Mouse (Mus musculus): ENCODE results near the gene Sp4. TPM values are rescaled to one million over a fixed set of nuclear protein-coding genes. Genes with fewer than 3 reads are reported as not detected.

Sp4 gene
- polyA plus RNA-seq, 1 experiment from 2014 or later: 6.9 TPM

GRCm38 (mm10) chr12:118189535-118189934, 111.7 kb downstream of the Sp4 start:
- no peak overlapping the region for H3K27ac ChIP-seq
- H3K4me2 ChIP-seq (ENCODE audit: low read length): no peak overlapping the region
- H3K4me1 ChIP-seq (replicated peaks; ENCODE audit: insufficient read depth, low read length): no peaks in the 10 kb centered on the region
- no peak overlapping the region for H3K4me3 ChIP-seq (replicated peaks; ENCODE audit: low read depth, low read length)
- ATAC-seq (replicated peaks; ENCODE audit: low FRiP score, low read depth) (no peak), DNase-seq (ENCODE audit: low spot score) (no peak)
- no peaks in the 10 kb centered on the region for H3K27me3 ChIP-seq (ENCODE audit: insufficient read depth, low read length)
- no peaks in the 10 kb centered on the region for H3K9me3 ChIP-seq (replicated peaks; ENCODE audit: low read length)
- no peak overlapping the region for H3K9ac ChIP-seq (ENCODE audit: low read depth, low read length)
- WGBS: 77% methylated on average over 3 of the region's 3 CpGs
- no peak for TF ChIP-seq CTCF (IDR thresholded peaks at IDR 0.05; ENCODE audit: low read depth)
- no peaks in the 10 kb centered on the region for H3K36me3 ChIP-seq (ENCODE audit: insufficient read depth, low read length)

DNA sequence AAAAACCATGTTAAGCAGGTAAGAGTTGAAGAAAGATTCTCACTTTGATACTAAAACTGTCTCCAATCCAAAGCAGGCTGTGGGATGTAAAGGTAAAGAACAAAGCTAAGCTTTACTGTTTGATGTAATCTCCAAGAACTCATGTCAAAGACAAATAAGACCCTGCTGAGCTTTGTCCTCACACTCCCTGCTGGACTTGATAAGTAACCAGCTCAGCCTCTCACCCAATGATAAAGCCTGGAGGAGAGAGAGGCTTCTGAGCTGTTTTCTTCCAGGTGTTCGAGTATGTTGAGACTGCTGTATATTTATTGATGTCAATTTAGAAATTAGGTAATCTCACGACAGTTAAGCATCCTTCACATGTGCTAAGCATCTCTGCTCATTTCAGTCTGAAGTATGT, 113.6 kb downstream of the Sp4 start:
- Histone ChIP-seq H3K27ac (no peak overlapping the region), H3K9me3 (replicated peaks; ENCODE audit: low read length) (no peaks in the 10 kb centered on the region), H3K4me3 (replicated peaks; ENCODE audit: low read depth, low read length) (no peak overlapping the region), H3K36me3 (ENCODE audit: insufficient read depth, low read length) (no peaks in the 10 kb centered on the region), H3K4me2 (ENCODE audit: low read length) (no peak overlapping the region), H3K4me1 (replicated peaks; ENCODE audit: insufficient read depth, low read length) (no peaks in the 10 kb centered on the region), H3K27me3 (ENCODE audit: insufficient read depth, low read length) (no peaks in the 10 kb centered on the region), H3K9ac (ENCODE audit: low read depth, low read length) (no peak overlapping the region)
- TF ChIP-seq CTCF (IDR thresholded peaks at IDR 0.05; ENCODE audit: low read depth): no peak
- DNase-seq (ENCODE audit: low spot score) (no peak), ATAC-seq (replicated peaks; ENCODE audit: low FRiP score, low read depth) (no peak)
- 60% methylated on average over 2 of the region's 2 CpGs for WGBS

DNA sequence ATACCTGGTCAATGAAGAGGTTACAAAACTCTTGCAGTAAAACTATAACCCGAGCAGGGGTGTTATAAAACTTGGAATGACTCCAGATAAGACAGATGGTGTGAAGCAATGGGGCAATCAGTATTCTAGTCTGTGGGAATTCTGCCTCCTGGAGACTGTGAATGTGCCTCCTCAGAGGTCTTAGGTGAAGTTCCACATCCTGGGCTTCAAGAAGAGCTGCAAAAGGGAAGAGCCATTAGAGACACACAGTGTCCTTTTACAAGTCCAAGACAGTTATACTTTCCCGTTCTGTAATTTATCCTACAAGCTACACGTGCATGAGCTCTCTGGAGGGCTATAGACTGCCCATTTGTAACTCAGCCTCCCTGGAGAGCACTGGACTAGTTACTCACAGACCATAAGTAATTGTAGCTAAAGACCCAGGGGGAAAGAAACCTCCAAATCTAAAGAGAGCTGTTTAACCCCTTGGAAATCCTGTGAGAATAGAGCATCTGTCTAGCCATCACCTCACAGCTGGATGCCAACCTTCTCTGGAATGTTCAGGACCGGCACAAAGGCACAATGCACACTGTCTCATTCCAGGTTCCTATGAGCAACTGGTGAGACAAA, 114.3 kb downstream of the Sp4 start:
- Histone ChIP-seq H3K9ac (ENCODE audit: low read depth, low read length) (no peak overlapping the region), H3K27me3 (ENCODE audit: insufficient read depth, low read length) (no peaks in the 10 kb centered on the region), H3K4me2 (ENCODE audit: low read length) (no peak overlapping the region), H3K27ac (no peak overlapping the region), H3K9me3 (replicated peaks; ENCODE audit: low read length) (no peaks in the 10 kb centered on the region), H3K36me3 (ENCODE audit: insufficient read depth, low read length) (no peaks in the 10 kb centered on the region), H3K4me3 (replicated peaks; ENCODE audit: low read depth, low read length) (no peak overlapping the region), H3K4me1 (replicated peaks; ENCODE audit: insufficient read depth, low read length) (no peaks in the 10 kb centered on the region)
- WGBS: 15% methylated on average over 4 of the region's 4 CpGs
- no peak for ATAC-seq (replicated peaks; ENCODE audit: low FRiP score, low read depth)
- DNase-seq (ENCODE audit: low spot score): peak; percentile 30
- no peak for TF ChIP-seq CTCF (IDR thresholded peaks at IDR 0.05; ENCODE audit: low read depth)

DNA sequence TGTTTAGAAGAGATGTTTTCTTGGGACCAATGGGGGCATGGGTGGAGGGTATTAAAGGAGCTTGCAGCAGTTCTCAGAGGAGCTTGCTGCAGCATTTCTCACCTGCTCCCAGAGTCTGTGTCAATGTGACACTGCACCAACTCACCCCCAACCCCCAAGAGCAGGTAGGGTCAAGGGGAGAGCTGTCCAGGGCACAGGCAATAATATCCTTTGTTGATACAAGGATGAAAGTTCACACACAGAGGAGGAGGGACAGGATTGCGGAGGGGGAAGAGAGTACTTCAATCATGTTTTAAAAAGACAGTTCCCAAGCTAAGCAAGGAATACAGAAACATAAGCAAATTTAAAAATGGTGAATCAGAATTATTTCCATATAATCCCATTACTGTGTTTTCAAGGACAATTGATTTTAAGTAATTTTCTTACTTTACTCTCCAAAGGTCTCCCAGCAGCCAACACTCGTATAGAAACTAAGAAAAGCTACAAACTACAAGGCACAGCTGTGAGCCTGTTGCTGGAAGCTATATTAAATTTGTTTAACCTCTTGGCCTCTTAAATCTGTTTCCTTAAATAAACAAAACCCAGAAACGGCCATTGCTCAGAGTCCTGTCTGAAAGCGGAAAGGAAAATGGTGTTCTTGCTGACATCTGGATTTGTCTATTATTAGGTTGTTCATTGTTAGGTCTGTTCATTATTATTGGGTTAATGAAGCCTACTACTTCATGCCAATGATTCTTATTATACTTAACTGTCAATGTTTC, 114.9 kb downstream of the Sp4 start:
- no peak overlapping the region; the same call in 1 of the 2 replicates for H3K4me2 ChIP-seq (ENCODE audit: low read length)
- no peaks in the 10 kb centered on the region for H3K4me1 ChIP-seq (replicated peaks; ENCODE audit: insufficient read depth, low read length)
- H3K9ac ChIP-seq (ENCODE audit: low read depth, low read length): no peak overlapping the region
- no peak for TF ChIP-seq CTCF (IDR thresholded peaks at IDR 0.05; ENCODE audit: low read depth)
- no peaks in the 10 kb centered on the region for H3K9me3 ChIP-seq (replicated peaks; ENCODE audit: low read length)
- H3K4me3 ChIP-seq (replicated peaks; ENCODE audit: low read depth, low read length): no peak overlapping the region
- H3K27me3 ChIP-seq (ENCODE audit: insufficient read depth, low read length): no peaks in the 10 kb centered on the region
- H3K36me3 ChIP-seq (ENCODE audit: insufficient read depth, low read length): no peaks in the 10 kb centered on the region
- 16% methylated on average over 4 of the region's 4 CpGs for WGBS
- DNase-seq (ENCODE audit: low spot score) (peak; percentile 79), ATAC-seq (replicated peaks; ENCODE audit: low FRiP score, low read depth) (no peak; the same call in 1 of the 2 replicates)
- no peak overlapping the region for H3K27ac ChIP-seq

Other genes with a start within 250 kb of the Sp4 start
- gene Dnah11, start 102.4 kb downstream of the Sp4 start, polyA plus RNA-seq (2015; fragmentation: Nextera tagmentation; extraction: Ambion mirVana): 1.0 and 1.3 TPM in 2 replicates